Mouse (Mus musculus): ENCODE measurements around the gene Sh2d6. TPM values are rescaled to one million over a fixed set of nuclear protein-coding genes. Genes with fewer than 3 reads are reported as not detected.

Sh2d6 gene
- total and polyA plus RNA-seq, 2 experiments from 2014 or later, result 0.48 TPM; not detected in 1

DNA sequence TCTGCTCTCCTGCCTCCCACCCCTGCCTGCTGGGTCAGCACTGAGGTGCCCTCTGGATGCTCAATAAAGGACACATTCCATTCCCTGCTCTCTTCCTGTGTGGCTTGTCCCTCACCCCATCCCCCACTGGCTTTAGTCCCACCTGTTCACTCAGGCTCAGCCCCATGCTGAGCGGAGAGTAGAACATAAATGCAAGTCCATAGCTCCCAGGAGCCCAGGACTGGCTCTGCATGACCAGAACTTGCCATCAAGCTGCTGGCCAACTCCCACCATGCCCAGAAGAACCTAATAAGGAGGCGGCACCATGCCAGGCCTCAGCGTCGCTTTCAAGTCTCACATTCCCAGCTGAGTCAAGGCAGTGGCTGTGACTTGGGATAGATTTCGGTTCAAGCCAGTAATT, 41.4 kb upstream of the Sh2d6 start:
- no peaks in the 10 kb centered on the region for H3K36me3 ChIP-seq (ENCODE audit: insufficient read depth, low read length)
- H3K27ac ChIP-seq (ENCODE audit: low read depth, low read length), result no peak overlapping the region
- 73% methylated on average over 5 of the region's 5 CpGs for WGBS
- H3K4me2 ChIP-seq (ENCODE audit: low read depth, low read length, poor library complexity, severe bottlenecking), result no peak overlapping the region
- no peaks in the 10 kb centered on the region for H3K4me1 ChIP-seq (ENCODE audit: insufficient read depth, low read length)
- ATAC-seq (ENCODE audit: low FRiP score) (no peak), DNase-seq (ENCODE audit: low spot score) (no peak)
- no peak for TF ChIP-seq CTCF (IDR thresholded peaks at IDR 0.05)
- H3K4me3 ChIP-seq (ENCODE audit: low read depth, low read length), result no peak overlapping the region
- H3K9ac ChIP-seq (replicated peaks; ENCODE audit: low read length, poor library complexity, severe bottlenecking), result no peak overlapping the region
- H3K27me3 ChIP-seq (ENCODE audit: insufficient read depth, low read length), result no peaks in the 10 kb centered on the region
- H3K9me3 ChIP-seq (ENCODE audit: low read length), result no peaks in the 10 kb centered on the region

DNA sequence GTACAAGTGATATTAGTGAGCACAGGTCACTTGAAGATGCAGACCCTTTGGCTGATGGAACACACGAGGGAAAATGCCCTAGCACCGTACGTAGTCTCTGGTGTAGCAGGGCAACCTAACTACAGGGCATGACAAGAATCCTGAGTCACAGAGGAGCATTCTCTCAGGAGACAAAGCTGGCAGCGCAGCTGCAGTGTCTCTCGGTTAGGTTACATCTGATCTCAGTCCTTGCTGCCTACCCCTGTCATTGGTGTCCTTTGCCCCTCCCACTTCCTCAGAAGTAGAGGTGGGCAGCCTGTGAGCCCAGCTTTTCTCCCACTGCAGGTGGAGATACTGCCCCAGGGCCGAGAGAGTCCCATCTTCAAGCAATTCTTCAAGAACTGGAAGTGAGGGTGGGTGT, 41.0 kb upstream of the Sh2d6 start:
- no peak overlapping the region for H3K4me3 ChIP-seq (ENCODE audit: low read depth, low read length)
- TF ChIP-seq CTCF (IDR thresholded peaks at IDR 0.05), result no peak
- no peak for DNase-seq (ENCODE audit: low spot score)
- no peaks in the 10 kb centered on the region for H3K9me3 ChIP-seq (ENCODE audit: low read length)
- H3K9ac ChIP-seq (replicated peaks; ENCODE audit: low read length, poor library complexity, severe bottlenecking), result no peak overlapping the region
- H3K27me3 ChIP-seq (ENCODE audit: insufficient read depth, low read length), result no peaks in the 10 kb centered on the region
- 45% methylated on average over 6 of the region's 6 CpGs for WGBS
- ATAC-seq (ENCODE audit: low FRiP score), result no peak
- no peak overlapping the region for H3K4me2 ChIP-seq (ENCODE audit: low read depth, low read length, poor library complexity, severe bottlenecking)
- no peaks in the 10 kb centered on the region for H3K36me3 ChIP-seq (ENCODE audit: insufficient read depth, low read length)
- no peak overlapping the region for H3K27ac ChIP-seq (ENCODE audit: low read depth, low read length)
- H3K4me1 ChIP-seq (ENCODE audit: insufficient read depth, low read length), result no peaks in the 10 kb centered on the region

DNA sequence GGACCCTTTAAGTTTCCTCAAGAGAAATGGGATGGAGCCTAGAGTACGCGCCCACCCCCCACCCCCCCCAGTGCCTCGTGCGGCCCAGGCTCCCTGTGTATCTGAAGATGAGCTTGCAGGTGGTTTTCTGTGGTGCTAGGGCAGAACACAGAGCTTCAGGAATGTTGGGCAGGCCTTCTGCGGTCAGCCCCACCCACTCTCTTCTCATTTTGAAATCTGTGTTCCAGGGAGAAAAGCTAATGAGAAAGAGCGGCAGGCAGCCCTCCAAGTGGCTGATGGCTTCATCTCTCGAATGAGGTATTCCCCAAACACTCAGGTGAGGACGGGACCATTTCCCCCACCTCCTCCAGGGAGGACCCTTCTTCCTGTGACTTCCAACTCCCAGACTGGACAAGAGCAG, 39.3 kb upstream of the Sh2d6 start:
- DNase-seq (ENCODE audit: low spot score) (no peak), ATAC-seq (ENCODE audit: low FRiP score) (no peak)
- no peak for TF ChIP-seq CTCF (IDR thresholded peaks at IDR 0.05)
- no peaks in the 10 kb centered on the region for H3K9me3 ChIP-seq (ENCODE audit: low read length)
- no peaks in the 10 kb centered on the region for H3K36me3 ChIP-seq (ENCODE audit: insufficient read depth, low read length)
- no peaks in the 10 kb centered on the region for H3K27me3 ChIP-seq (ENCODE audit: insufficient read depth, low read length)
- WGBS, result 79% methylated on average over 8 of the region's 8 CpGs
- no peak overlapping the region for H3K4me3 ChIP-seq (ENCODE audit: low read depth, low read length)
- H3K27ac ChIP-seq (ENCODE audit: low read depth, low read length), result no peak overlapping the region
- no peak overlapping the region for H3K9ac ChIP-seq (replicated peaks; ENCODE audit: low read length, poor library complexity, severe bottlenecking)
- H3K4me1 ChIP-seq (ENCODE audit: insufficient read depth, low read length), result no peaks in the 10 kb centered on the region
- no peak overlapping the region for H3K4me2 ChIP-seq (ENCODE audit: low read depth, low read length, poor library complexity, severe bottlenecking)

DNA sequence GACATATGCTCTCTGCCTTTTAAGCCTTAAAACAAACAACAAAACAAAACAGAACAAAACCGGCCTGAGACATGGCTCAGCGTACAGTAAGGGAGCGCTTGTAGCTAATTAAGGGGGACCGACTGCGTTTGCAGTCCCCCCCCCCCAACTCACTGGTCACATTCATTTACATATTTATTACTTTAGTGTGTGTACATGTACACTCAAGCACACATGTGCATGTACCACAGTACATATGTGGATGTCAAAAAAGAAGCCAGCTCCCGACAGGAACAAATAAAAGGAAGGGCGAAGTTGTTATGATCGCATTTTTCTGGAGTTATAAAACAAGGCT, 31.5 kb upstream of the Sh2d6 start:
- Histone ChIP-seq H3K4me3 (ENCODE audit: low read depth, low read length) (peak overlapping the region; percentile 37), H3K27me3 (ENCODE audit: insufficient read depth, low read length) (no peaks in the 10 kb centered on the region), H3K4me2 (ENCODE audit: low read depth, low read length, poor library complexity, severe bottlenecking) (peak overlapping the region; percentile 66), H3K36me3 (ENCODE audit: insufficient read depth, low read length) (no peaks in the 10 kb centered on the region), H3K9ac (replicated peaks; ENCODE audit: low read length, poor library complexity, severe bottlenecking) (peak overlapping the region; percentile 50), H3K27ac (ENCODE audit: low read depth, low read length) (peak overlapping the region; percentile 74), H3K9me3 (ENCODE audit: low read length) (no peaks in the 10 kb centered on the region), H3K4me1 (ENCODE audit: insufficient read depth, low read length) (0 out of 2 replicates have a peak, but pooled peaks cover 8% of the 10 kb centered on the region)
- ATAC-seq (ENCODE audit: low FRiP score) (0 out of 2 replicates have a peak, but pooled peaks have one; percentile 15), DNase-seq (ENCODE audit: low spot score) (no peak)
- TF ChIP-seq CTCF (IDR thresholded peaks at IDR 0.05), result no peak
- 11% methylated on average over 8 of the region's 8 CpGs for WGBS

DNA sequence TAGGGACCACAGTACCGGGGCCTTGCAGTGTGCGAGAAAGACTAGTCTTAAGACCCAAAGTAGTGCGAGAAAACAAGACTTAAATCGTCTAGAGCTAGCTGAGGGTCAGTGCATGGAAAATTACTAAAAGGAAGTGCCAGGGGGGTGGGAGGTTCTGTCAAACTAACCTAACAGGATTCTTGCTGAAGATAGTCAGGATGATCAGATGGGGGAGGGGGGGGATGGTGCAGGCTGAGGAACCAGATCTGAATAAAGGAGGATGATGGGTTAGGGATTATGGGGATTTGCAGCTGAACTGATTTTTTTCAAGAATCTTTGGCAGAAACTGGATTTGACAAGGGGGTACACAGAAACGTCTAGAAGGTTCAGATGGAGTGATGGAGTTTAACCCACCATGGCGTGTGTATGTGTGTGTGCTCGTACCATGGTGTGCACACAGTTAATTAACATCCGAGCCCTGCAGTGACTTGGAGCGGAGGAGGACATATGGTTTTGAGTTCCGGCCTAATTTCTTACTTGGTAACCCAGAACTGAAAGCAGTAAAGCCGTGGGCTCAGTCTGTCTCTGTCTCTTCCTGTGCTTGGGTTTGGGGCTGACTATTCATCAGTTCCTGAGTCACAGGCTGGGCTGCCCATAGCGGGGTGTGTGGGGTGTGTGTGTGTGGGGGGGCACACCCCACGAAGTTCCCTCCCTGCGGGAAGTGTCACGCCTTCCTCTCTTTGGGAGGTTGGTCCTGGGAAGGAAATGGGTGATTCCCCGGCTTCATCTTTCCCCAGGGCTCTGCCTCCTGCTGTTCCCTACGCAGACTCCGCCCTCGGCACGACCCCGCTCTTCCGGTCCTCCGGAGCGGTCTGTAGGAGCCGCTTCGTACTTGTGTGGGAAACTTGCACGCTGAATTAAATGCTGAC, 30.9 kb upstream of the Sh2d6 start:
- ATAC-seq (ENCODE audit: low FRiP score) (peak; percentile 80), DNase-seq (ENCODE audit: low spot score) (peak; percentile 64)
- Histone ChIP-seq H3K4me3 (ENCODE audit: low read depth, low read length) (peak overlapping the region; percentile 37), H3K27me3 (ENCODE audit: insufficient read depth, low read length) (no peaks in the 10 kb centered on the region), H3K4me1 (ENCODE audit: insufficient read depth, low read length) (0 out of 2 replicates have a peak, but pooled peaks cover 8% of the 10 kb centered on the region), H3K9me3 (ENCODE audit: low read length) (no peaks in the 10 kb centered on the region), H3K27ac (ENCODE audit: low read depth, low read length) (peak overlapping the region; percentile 74), H3K9ac (replicated peaks; ENCODE audit: low read length, poor library complexity, severe bottlenecking) (peak overlapping the region; percentile 50), H3K4me2 (ENCODE audit: low read depth, low read length, poor library complexity, severe bottlenecking) (peak overlapping the region; percentile 66), H3K36me3 (ENCODE audit: insufficient read depth, low read length) (no peaks in the 10 kb centered on the region)
- WGBS, result 15% methylated on average over 27 of the region's 27 CpGs
- TF ChIP-seq CTCF (IDR thresholded peaks at IDR 0.05), result peak; percentile 18

DNA sequence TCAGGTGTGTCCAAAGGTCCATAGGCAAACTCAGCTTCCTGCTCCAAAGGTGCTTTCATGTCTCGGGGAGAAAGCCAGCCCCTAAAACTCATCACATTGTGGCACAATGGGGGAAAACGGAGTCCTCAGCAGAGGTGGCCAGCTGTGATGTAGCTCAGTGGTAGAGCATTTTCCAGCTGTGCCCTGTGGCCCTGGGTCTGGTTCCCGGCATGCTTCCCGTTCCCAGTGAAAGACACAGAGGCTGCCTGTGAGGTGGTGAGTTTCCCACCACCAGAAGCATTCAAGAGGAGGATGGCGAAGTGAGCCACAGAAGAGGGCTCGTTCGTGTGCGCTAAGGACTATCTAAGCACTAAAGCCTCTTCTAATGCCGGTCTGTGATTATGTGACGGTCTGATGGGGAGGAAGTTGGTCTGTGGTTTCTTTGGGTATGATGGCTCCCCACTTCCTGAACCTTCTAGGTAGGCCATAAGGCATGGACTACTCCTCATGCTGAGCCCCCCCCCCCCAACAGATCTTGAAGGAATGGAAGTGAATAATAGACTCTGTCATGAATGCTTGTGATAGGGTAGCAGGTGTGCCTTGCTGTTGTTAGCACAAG, 29.1 kb upstream of the Sh2d6 start:
- H3K4me3 ChIP-seq (ENCODE audit: low read depth, low read length), result no peak overlapping the region
- no peak for ATAC-seq (ENCODE audit: low FRiP score)
- H3K4me2 ChIP-seq (ENCODE audit: low read depth, low read length, poor library complexity, severe bottlenecking), result no peak overlapping the region
- DNase-seq (ENCODE audit: low spot score), result no peak
- H3K27me3 ChIP-seq (ENCODE audit: insufficient read depth, low read length), result no peaks in the 10 kb centered on the region
- H3K9ac ChIP-seq (replicated peaks; ENCODE audit: low read length, poor library complexity, severe bottlenecking), result no peak overlapping the region
- H3K27ac ChIP-seq (ENCODE audit: low read depth, low read length), result no peak overlapping the region
- WGBS, result 89% methylated on average over 10 of the region's 10 CpGs
- 0 out of 2 replicates have a peak, but pooled peaks cover 8% of the 10 kb centered on the region for H3K4me1 ChIP-seq (ENCODE audit: insufficient read depth, low read length)
- no peaks in the 10 kb centered on the region for H3K9me3 ChIP-seq (ENCODE audit: low read length)
- H3K36me3 ChIP-seq (ENCODE audit: insufficient read depth, low read length), result no peaks in the 10 kb centered on the region
- no peak for TF ChIP-seq CTCF (IDR thresholded peaks at IDR 0.05)

Data from midbrain, postnatal 0 days (tissue).